8 mouse cellular contexts compared by ENCODE assay signal in genomic region chr11:100759611-100760233, GRCm38 (mm10). TPM values are rescaled to one million over a fixed set of nuclear protein-coding genes. Genes with fewer than 3 reads are reported as not detected.
A peak's percentile ranks its signal among the peaks of the same experiment; 100 is the strongest.
DNase-seq lines count a peak whose midpoint lies in the region; ATAC-seq and TF ChIP-seq lines count a peak whose summit lies in the region.

Gene Kcnh4 (minus strand): TSS chr11:100759942.

- H3K4me3 ChIP-seq in hindbrain, postnatal 0 days (ENCODE audit: low read length) = peak within 1 kb of the TSS; percentile 39

- peaks cover 6% of the 10 kb centered on the region; the same call in 1 of the 2 replicates for H3K4me1 ChIP-seq in hindbrain, postnatal 0 days (ENCODE audit: insufficient read depth, low read length)

- H3K36me3 ChIP-seq in hindbrain, postnatal 0 days (ENCODE audit: insufficient read depth, low read length) = no peaks in the 10 kb centered on the region

- H3K27me3 ChIP-seq in hindbrain, postnatal 0 days (ENCODE audit: insufficient read depth, low read length) = no peaks in the 10 kb centered on the region

- peak; percentile 61 for DNase-seq in adrenal gland, adult 8-10 months
- peak; percentile 90 for DNase-seq in hindbrain, postnatal 0 days (ENCODE audit: low spot score)
- DNase-seq in left cerebral cortex, adult 8-10 months (ENCODE audit: low spot score in 2 of 2) = peak; percentile 75 to 96
- DNase-seq in lung, postnatal 36 days = peak; percentile 86
- DNase-seq in right cerebral cortex, postnatal 10 days (ENCODE audit: low spot score in 2 of 2) = peak; percentile 94 to 95
- DNase-seq in ovary, adult 18-20 months (ENCODE audit: low spot score) = no peak

- peak within 1 kb of the TSS; percentile 65 for H3K9ac ChIP-seq in hindbrain, postnatal 0 days (replicated peaks; ENCODE audit: low read length)

- peak within 1 kb of the TSS; percentile 65 for H3K4me2 ChIP-seq in hindbrain, postnatal 0 days (ENCODE audit: low read depth, low read length)

- under 1% methylated on average over 50 of the region's 51 CpGs for WGBS in hindbrain, postnatal 0 days

- peak within 1 kb of the TSS; percentile 58; the same call in 1 of the 2 replicates for H3K27ac ChIP-seq in hindbrain, postnatal 0 days

- peak; percentile 66 for TF ChIP-seq CTCF in hindbrain, postnatal 0 days (IDR thresholded peaks at IDR 0.05; ENCODE audit: low read depth)

- ATAC-seq in CD4-positive, CD25-positive, alpha-beta regulatory T cell, adult 4 months = peak; percentile 81
- peak; percentile 85 for ATAC-seq in erythroid progenitor cell, adult 5-6 weeks (replicated peaks; ENCODE audit: low FRiP score, poor library complexity, severe bottlenecking)
- ATAC-seq in hindbrain, postnatal 0 days = peak; percentile 74

- no peaks in the 10 kb centered on the region for H3K9me3 ChIP-seq in hindbrain, postnatal 0 days (ENCODE audit: low read length)

RNA-seq across cellular contexts. Expression of gene Kcnh4, which starts in this region (rescaled TPM):
- polyA plus RNA-seq in CD4-positive, CD25-positive, alpha-beta regulatory T cell, adult 4 months (2017; shearing (Covaris generic)) = not detected
- under 1 TPM; 0.15 to 0.31 (median 0.23) TPM for total RNA-seq in adrenal gland, adult 8-10 months (2022)
- not detected in 2 replicates for total RNA-seq in erythroid progenitor cell, adult 5-6 weeks (2015; ENCODE audit: low replicate concordance)
- total RNA-seq in erythroid progenitor cell, adult 5-6 weeks (2017; ENCODE audit: low replicate concordance) = not detected in 2 replicates
- 10.0 and 12.9 TPM in 2 replicates for total RNA-seq in hindbrain, postnatal 0 days (2014; rRNA removed)
- 3.6 and 4.2 TPM in 2 replicates for polyA plus RNA-seq in hindbrain, postnatal 0 days (2015; fragmentation: Nextera tagmentation; extraction: Ambion mirVana)
- 10 to 100 TPM; 18.4 to 20.2 (median 18.7) TPM for total RNA-seq in left cerebral cortex, adult 8-10 months (2022)

Comparison
In these comparisons a context has a peak if more than half of its experiments do, and no peak if none do; other contexts are left out.
1. Peak in ATAC-seq in CD4-positive, CD25-positive, alpha-beta regulatory T cell, adult 4 months; RNA of the gene not detected or under 1 TPM.
2. Peak in DNase-seq in adrenal gland, adult 8-10 months; RNA of the gene not detected or under 1 TPM.
3. Peak in ATAC-seq in erythroid progenitor cell, adult 5-6 weeks; RNA of the gene not detected or under 1 TPM.